Mouse (Mus musculus) forebrain, embryonic 14.5 days (tissue): Measurements from ENCODE around the gene Yars. TPM values are rescaled to one million over a fixed set of nuclear protein-coding genes. Genes with fewer than 3 reads are reported as not detected.

ENCODE experiments used
- ATAC-seq: fragments of 200-750 bp; cut with Nextera tagmentation; 2 replicates; pipeline ENCODE4 v1.8.0; 2017; ENCODE audit warnings: mild to moderate bottlenecking, moderate library complexity
- DNase-seq: peaks from one replicate; pipeline ENCODE4 v3.0.0-alpha.2; 2015; ENCODE audit warnings: low spot score
- H3K27ac ChIP-seq: fragments of 300-500 bp; sonication (generic); 2 replicates; pipeline ENCODE4 v1.5.1; 2014; ENCODE audit warnings: low read depth, mild to moderate bottlenecking, control low read depth, low read length, moderate library complexity
- H3K27me3 ChIP-seq: fragments of 300-500 bp; sonication (generic); replicated peaks from 2 replicates; pipeline ENCODE4 v1.6.1; 2014; ENCODE audit warnings: low read length, control low read depth, mixed read lengths; ENCODE audit not compliant: control insufficient read depth, insufficient read depth
- H3K36me3 ChIP-seq: fragments of 300-500 bp; sonication (generic); 2 replicates; pipeline ENCODE4 v1.6.1; 2014; ENCODE audit warnings: low read length, control low read depth; ENCODE audit not compliant: control insufficient read depth, insufficient read depth
- H3K4me1 ChIP-seq: fragments of 300-500 bp; sonication (generic); 2 replicates; pipeline ENCODE4 v1.6.1; 2014; ENCODE audit warnings: antibody characterized with exemption, low read length, control low read depth; ENCODE audit not compliant: control insufficient read depth, insufficient read depth
- H3K4me2 ChIP-seq: fragments of 300-500 bp; sonication (generic); 2 replicates; pipeline ENCODE4 v1.6.1; 2014; ENCODE audit warnings: mild to moderate bottlenecking, control low read depth, low read length
- H3K4me3 ChIP-seq: fragments of 300-500 bp; sonication (generic); 2 replicates; pipeline ENCODE4 v1.5.1; 2014; ENCODE audit warnings: low read depth, low read length, control low read depth
- H3K9ac ChIP-seq: fragments of 300-500 bp; sonication (generic); 2 replicates; pipeline ENCODE4 v1.6.1; 2014; ENCODE audit warnings: mild to moderate bottlenecking, low read length, control low read depth, moderate library complexity
- H3K9me3 ChIP-seq: fragments of 300-500 bp; sonication (generic); replicated peaks from 2 replicates; pipeline ENCODE4 v1.6.1; 2016; ENCODE audit warnings: low read length, control low read depth, mixed read lengths; ENCODE audit not compliant: control insufficient read depth
- WGBS: fragments of 180-500 bp; shearing (Covaris S2); extraction: QIAGEN DNeasy Blood & Tissue Kit; methylation state at CpG from one replicate; pipeline ENCODE4 v1.1.7; 2014; 5-methylcytosine and 5-hydroxymethylcytosine counted together
- polyA plus RNA-seq: library from polyadenylated mRNA; unstranded; fragments of >200 nt; fragmentation: Nextera tagmentation; extraction: Ambion mirVana; gene quantifications from 2 replicates; pipeline ENCODE4 v1.2.1, GENCODE M21; 2014

Yars gene
- polyA plus RNA-seq, 1 experiment from 2014 or later = 110 TPM

DNA sequence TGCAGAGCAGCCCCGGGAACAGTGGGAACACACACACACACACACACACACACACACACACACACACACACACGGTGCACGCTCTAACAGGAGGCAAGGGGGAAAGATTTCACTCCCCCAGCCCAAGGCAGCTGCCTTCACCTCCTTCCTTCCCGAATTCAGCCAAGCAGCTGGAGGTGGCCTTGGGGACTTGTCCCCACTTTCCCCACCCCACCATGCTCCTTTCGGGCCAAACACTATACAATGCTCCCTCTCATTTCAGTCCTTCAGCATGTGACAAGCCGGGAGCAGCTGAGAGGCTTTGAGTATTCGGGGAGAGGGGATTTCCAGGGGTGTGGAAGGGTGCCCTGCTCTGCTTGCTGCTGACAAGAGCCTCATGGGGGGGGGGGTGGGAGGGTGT lies 52.3 kb downstream of the Yars start:
- DNase-seq (no peak), ATAC-seq (no peak)
- WGBS = 17% methylated on average over 6 of the region's 7 CpGs
- peaks cover 7% of the 10 kb centered on the region; the same call in 1 of the 2 replicates for H3K27me3 ChIP-seq
- H3K4me2 ChIP-seq = no peak overlapping the region
- no peaks in the 10 kb centered on the region for H3K36me3 ChIP-seq
- H3K9me3 ChIP-seq = no peaks in the 10 kb centered on the region
- peaks cover 12% of the 10 kb centered on the region for H3K4me1 ChIP-seq
- H3K27ac ChIP-seq = 0 out of 2 replicates have a peak overlapping the region, but pooled peaks have one; percentile 21
- no peak overlapping the region for H3K4me3 ChIP-seq
- peak overlapping the region; percentile 8; the same call in 1 of the 2 replicates for H3K9ac ChIP-seq

DNA sequence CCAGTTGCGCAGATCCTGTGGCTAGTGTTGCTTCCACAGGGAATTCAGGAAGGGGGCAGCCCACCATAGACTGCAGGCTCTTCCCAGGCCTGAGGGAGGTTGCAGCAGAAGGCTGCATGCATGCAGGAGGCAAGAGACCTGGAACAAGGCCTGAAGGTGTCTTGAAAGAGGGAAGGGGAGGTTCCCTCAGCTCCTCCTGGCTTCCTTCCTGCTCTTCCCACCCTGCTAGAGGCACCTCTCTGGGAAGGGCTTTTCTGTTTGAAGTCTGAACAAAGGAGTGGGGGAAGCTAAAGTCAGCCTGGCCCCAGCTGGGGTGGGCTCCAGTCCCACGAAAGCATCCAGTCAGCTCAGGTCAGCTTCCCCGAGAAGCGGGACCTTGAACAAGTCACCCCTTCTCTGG lies 52.8 kb downstream of the Yars start:
- no peak overlapping the region for H3K4me2 ChIP-seq
- H3K27me3 ChIP-seq = peaks cover 11% of the 10 kb centered on the region
- H3K4me3 ChIP-seq = no peak overlapping the region
- 35% methylated on average over 4 of the region's 4 CpGs for WGBS
- H3K9me3 ChIP-seq = no peaks in the 10 kb centered on the region
- DNase-seq (no peak), ATAC-seq (no peak)
- H3K36me3 ChIP-seq = no peaks in the 10 kb centered on the region
- H3K9ac ChIP-seq = no peak overlapping the region
- H3K27ac ChIP-seq = 0 out of 2 replicates have a peak overlapping the region, but pooled peaks have one; percentile 21
- H3K4me1 ChIP-seq = peaks cover 12% of the 10 kb centered on the region

- no peak for DNase-seq
- WGBS = 22% methylated on average over 4 of the region's 4 CpGs
Measured at GRCm38 (mm10) chr4:129242761-129243160, 53.2 kb downstream of the Yars start.

DNA sequence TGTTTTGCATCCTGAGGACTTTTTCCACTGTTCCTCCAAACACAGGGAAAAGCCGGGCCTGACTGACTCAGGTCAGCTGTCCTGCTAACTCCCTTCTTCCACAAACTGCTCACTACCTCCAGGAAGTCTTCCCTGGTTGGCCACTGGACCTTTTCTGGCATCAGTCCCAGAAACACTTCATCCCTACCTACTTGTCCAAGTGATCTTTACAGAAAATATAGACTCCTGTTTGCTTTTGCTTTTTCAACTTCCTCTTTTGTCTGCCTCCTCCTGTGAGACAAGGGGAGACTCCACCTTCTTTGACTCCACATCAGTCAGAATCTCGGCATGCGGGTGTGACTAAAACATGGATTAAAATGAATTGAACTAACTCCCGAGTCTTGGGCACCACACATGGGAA lies 55.2 kb downstream of the Yars start:
- ATAC-seq (no peak), DNase-seq (no peak)
- Histone ChIP-seq H3K4me1 (peaks cover 3% of the 10 kb centered on the region; the same call in 1 of the 2 replicates), H3K9ac (no peak overlapping the region), H3K36me3 (no peaks in the 10 kb centered on the region), H3K4me2 (no peak overlapping the region), H3K9me3 (no peaks in the 10 kb centered on the region), H3K27me3 (peaks cover 28% of the 10 kb centered on the region), H3K27ac (no peak overlapping the region), H3K4me3 (no peak overlapping the region)
- WGBS = 51% methylated on average over 4 of the region's 4 CpGs

More at GRCm38 (mm10) chr4:129242761-129243160, 53.2 kb downstream of the Yars start:
- Histone ChIP-seq H3K36me3 (no peaks in the 10 kb centered on the region), H3K9me3 (no peaks in the 10 kb centered on the region), H3K4me3 (no peak overlapping the region), H3K4me2 (no peak overlapping the region), H3K4me1 (peaks cover 12% of the 10 kb centered on the region), H3K27ac (no peak overlapping the region), H3K27me3 (peaks cover 15% of the 10 kb centered on the region), H3K9ac (no peak overlapping the region)
- ATAC-seq = no peak

- Histone ChIP-seq H3K9ac (no peak overlapping the region), H3K4me3 (no peak overlapping the region), H3K36me3 (no peaks in the 10 kb centered on the region), H3K27me3 (peaks cover 40% of the 10 kb centered on the region), H3K4me1 (peaks cover 6% of the 10 kb centered on the region; the same call in 1 of the 2 replicates), H3K4me2 (no peak overlapping the region), H3K9me3 (no peaks in the 10 kb centered on the region), H3K27ac (no peak overlapping the region)
- WGBS = 35% methylated on average over 15 of the region's 15 CpGs
- no peak for ATAC-seq
- DNase-seq = no peak
Measured at GRCm38 (mm10) chr4:129246360-129247301, 57.1 kb downstream of the Yars start.

DNA sequence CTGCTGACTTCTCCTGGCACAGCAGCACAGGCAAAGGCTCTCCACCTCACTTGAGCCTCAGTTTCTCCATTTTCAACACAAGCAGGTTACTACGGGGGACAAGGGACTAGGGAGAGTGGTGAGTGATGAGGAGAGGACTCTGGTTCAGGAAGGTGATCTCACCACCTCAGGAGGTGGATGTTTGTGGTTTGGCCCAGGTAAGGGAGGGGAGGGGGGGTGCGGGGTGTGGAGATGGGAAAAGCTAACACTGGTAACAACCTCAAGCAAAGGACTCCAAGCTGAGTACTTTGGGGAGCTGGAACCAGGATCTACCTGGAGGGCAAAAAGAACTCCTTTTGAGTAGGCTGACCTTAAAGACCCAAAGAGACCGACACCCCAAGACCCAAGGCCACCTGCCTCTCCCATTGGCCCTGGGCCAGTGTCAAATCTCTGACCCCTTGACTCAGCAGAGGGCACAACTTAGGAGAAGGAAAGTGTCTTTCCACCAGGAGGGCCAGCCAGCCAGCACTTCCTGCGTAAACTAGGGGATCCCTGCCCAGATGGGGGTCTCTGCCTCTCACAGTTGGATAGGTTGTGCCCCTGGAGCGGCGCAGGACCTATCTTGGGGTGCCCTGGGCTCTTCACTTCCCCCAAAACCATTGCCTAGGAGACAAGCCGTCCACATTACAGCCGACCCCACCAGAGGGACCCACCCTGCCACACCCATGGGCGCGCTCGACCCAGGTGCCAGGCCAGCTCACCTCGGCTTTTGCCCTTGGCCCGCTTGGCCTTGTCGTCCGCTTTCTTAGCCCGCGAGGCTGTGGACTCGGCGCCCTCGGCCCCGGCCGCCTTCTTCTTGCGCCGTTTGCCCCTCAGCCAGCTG lies 58.1 kb downstream of the Yars start:
- Histone ChIP-seq H3K27ac (no peak overlapping the region), H3K4me2 (peak overlapping the region; percentile 86), H3K9me3 (no peaks in the 10 kb centered on the region), H3K4me1 (peaks cover 6% of the 10 kb centered on the region; the same call in 1 of the 2 replicates), H3K27me3 (peaks cover 40% of the 10 kb centered on the region), H3K9ac (peak overlapping the region; percentile 58), H3K4me3 (peak overlapping the region; percentile 40), H3K36me3 (no peaks in the 10 kb centered on the region)
- DNase-seq (no peak), ATAC-seq (no peak)
- 14% methylated on average over 23 of the region's 24 CpGs for WGBS

DNA sequence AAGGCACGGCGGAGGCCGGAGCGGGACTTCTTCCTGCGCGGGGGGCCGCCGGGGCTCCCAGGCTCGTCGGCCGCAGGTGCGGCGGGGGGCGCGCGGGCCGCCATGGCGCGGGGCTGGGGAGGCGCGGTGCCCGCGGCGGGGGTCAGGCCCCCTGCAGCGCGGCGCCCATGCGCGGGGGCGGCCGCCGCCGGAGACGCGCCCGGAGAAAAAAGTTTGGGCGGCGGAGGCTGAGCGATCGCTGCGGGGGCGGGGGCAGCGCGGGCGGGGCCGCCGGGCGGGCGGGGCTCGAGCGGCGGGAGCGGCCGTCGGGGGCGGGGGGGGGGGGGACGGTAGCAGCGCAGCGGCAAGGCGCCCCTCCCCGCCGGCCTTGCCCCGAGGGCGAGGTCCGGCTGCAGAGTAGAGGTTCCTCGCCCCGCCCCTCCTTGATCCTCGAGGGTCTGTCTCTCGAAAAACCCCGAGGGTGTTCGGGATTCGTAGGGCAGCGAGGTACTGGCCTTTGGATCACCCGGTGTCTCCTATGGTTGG lies 58.7 kb downstream of the Yars start:
- ATAC-seq (no peak), DNase-seq (no peak)
- peaks cover 6% of the 10 kb centered on the region; the same call in 1 of the 2 replicates for H3K4me1 ChIP-seq
- H3K9ac ChIP-seq = peak overlapping the region; percentile 58
- peak overlapping the region; percentile 86 for H3K4me2 ChIP-seq
- H3K36me3 ChIP-seq = no peaks in the 10 kb centered on the region
- H3K9me3 ChIP-seq = no peaks in the 10 kb centered on the region
- peaks cover 40% of the 10 kb centered on the region for H3K27me3 ChIP-seq
- under 1% methylated on average over 34 of the region's 74 CpGs for WGBS
- peak overlapping the region; percentile 40 for H3K4me3 ChIP-seq
- no peak overlapping the region for H3K27ac ChIP-seq

GRCm38 (mm10) chr4:129249288-129249687 lies 59.7 kb downstream of the Yars start:
- no peak for DNase-seq
- peaks cover 6% of the 10 kb centered on the region; the same call in 1 of the 2 replicates for H3K4me1 ChIP-seq
- no peak for ATAC-seq
- no peaks in the 10 kb centered on the region for H3K36me3 ChIP-seq
- peaks cover 40% of the 10 kb centered on the region for H3K27me3 ChIP-seq
- 31% methylated on average over 7 of the region's 7 CpGs for WGBS
- no peak overlapping the region for H3K27ac ChIP-seq
- no peak overlapping the region for H3K4me3 ChIP-seq
- H3K9me3 ChIP-seq = no peaks in the 10 kb centered on the region
- H3K9ac ChIP-seq = no peak overlapping the region
- H3K4me2 ChIP-seq = no peak overlapping the region
